Mouse (Mus musculus) lung, postnatal 0 days (tissue): ENCODE measurements around the gene Pa2g4. TPM values are rescaled to one million over a fixed set of nuclear protein-coding genes. Genes with fewer than 3 reads are reported as not detected.

Experiments
- ATAC-seq: fragments of 200-750 bp; cut with Nextera tagmentation; 2 replicates; pipeline ENCODE4 v1.8.0; 2017; ENCODE audit warnings: moderate library complexity
- DNase-seq: peaks from one replicate; pipeline ENCODE4 v3.0.0-alpha.2; 2016; ENCODE audit warnings: low spot score
- H3K27ac ChIP-seq: fragments of 300-500 bp; sonication (generic); 2 replicates; pipeline ENCODE4 v1.5.1; 2014; ENCODE audit warnings: antibody characterized with exemption, mild to moderate bottlenecking, low read length, mixed read lengths
- H3K27me3 ChIP-seq: fragments of 300-500 bp; sonication (generic); replicated peaks from 2 replicates; pipeline ENCODE4 v1.6.1; 2014; ENCODE audit warnings: low read length, mixed read lengths; ENCODE audit not compliant: insufficient read depth
- H3K36me3 ChIP-seq: fragments of 300-500 bp; sonication (generic); 2 replicates; pipeline ENCODE4 v1.6.1; 2014; ENCODE audit warnings: low read length, mixed read lengths; ENCODE audit not compliant: insufficient read depth
- H3K4me1 ChIP-seq: fragments of 300-500 bp; sonication (generic); 2 replicates; pipeline ENCODE4 v1.6.1; 2014; ENCODE audit warnings: antibody characterized with exemption, low read depth, low read length, mixed read lengths; ENCODE audit not compliant: insufficient read depth
- H3K4me2 ChIP-seq: fragments of 300-500 bp; sonication (generic); replicated peaks from 2 replicates; pipeline ENCODE4 v1.6.1; 2014; ENCODE audit warnings: low read depth, mild to moderate bottlenecking, low read length, moderate library complexity, mixed read lengths
- H3K4me3 ChIP-seq: fragments of 300-500 bp; sonication (generic); 2 replicates; pipeline ENCODE4 v1.5.1; 2014; ENCODE audit warnings: low read depth, low read length
- H3K9ac ChIP-seq: fragments of 300-500 bp; sonication (generic); replicated peaks from 2 replicates; pipeline ENCODE4 v1.6.1; 2014; ENCODE audit warnings: low read depth, mild to moderate bottlenecking
- H3K9me3 ChIP-seq: fragments of 300-500 bp; sonication (generic); 2 replicates; pipeline ENCODE4 v1.6.1; 2016; ENCODE audit warnings: low read length, mixed read lengths
- CTCF ChIP-seq: IDR thresholded peaks from 2 replicates; pipeline ENCODE4 v1.5.1; 2016; ENCODE audit warnings: antibody characterized with exemption, mild to moderate bottlenecking
- EP300 ChIP-seq: IDR thresholded peaks from 2 replicates; pipeline ENCODE4 v1.6.1; 2016; ENCODE audit warnings: antibody characterized with exemption, mild to moderate bottlenecking, control low read depth
- WGBS: fragments of 180-500 bp; shearing (Covaris S2); extraction: QIAGEN DNeasy Blood & Tissue Kit; methylation state at CpG from one replicate; pipeline ENCODE4 v1.1.7; 2014; 5-methylcytosine and 5-hydroxymethylcytosine counted together
- polyA plus RNA-seq: library from polyadenylated mRNA; unstranded; fragments of >200 nt; fragmentation: Nextera tagmentation; extraction: Ambion mirVana; gene quantifications from 2 replicates; pipeline ENCODE4 v1.2.1, GENCODE M21; 2015

Pa2g4 gene
- polyA plus RNA-seq, 1 experiment from 2014 or later, result 64.2 TPM

DNA sequence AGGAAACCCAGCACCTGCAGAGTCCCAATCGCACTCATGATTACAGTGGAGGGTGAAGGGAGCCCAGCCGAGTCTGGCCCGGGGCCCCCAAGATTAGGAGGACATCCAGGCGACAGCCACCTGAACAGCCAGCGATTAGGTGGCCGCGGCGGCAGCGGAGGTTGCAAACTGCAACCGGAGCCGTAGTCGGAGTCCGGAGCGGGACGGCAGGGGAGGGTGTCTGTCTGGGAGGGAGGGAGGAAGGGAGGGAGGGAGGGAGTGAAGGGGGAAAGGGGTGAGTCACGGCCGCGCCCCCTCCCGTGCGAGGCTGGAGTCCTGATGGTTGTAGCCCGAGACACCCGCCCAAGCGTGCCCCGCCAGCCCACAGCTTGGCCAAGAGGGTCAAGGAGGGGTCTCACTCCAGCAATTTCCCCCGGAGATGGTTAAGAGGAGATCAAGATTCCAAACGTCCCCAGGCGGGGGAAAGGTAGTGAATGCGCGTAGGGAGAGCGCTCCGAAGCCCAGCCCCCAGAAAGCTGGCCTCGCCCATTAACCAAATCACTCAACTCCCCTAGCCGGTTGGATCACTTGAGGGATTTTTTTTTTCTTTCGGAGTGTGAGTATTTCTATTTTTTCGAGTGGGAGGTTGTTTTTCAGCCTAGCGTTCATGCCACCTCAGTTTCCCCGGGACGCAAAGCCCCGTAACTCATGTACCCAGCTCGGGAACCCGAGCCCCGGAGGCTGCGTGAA, 23.8 kb upstream of the Pa2g4 start, which contains the start of gene Erbb3:
TSS of gene Erbb3 (minus strand) at position 189 of the 729 bp plus-strand sequence.
- Histone ChIP-seq H3K36me3 (no peaks in the 10 kb centered on the region), H3K9ac (peak within 1 kb of the TSS; percentile 62), H3K4me1 (no peaks in the 10 kb centered on the region), H3K9me3 (no peaks in the 10 kb centered on the region), H3K4me2 (peak within 1 kb of the TSS; percentile 98), H3K27ac (peak within 1 kb of the TSS; percentile 97), H3K27me3 (no peaks in the 10 kb centered on the region; the same call in 1 of the 2 replicates), H3K4me3 (peak within 1 kb of the TSS; percentile 63)
- DNase-seq (peak; percentile 89), ATAC-seq (peak; percentile 84)
- under 1% methylated on average over 41 of the region's 43 CpGs for WGBS
- TF ChIP-seq EP300 (peak; percentile 74), CTCF (no peak)

DNA sequence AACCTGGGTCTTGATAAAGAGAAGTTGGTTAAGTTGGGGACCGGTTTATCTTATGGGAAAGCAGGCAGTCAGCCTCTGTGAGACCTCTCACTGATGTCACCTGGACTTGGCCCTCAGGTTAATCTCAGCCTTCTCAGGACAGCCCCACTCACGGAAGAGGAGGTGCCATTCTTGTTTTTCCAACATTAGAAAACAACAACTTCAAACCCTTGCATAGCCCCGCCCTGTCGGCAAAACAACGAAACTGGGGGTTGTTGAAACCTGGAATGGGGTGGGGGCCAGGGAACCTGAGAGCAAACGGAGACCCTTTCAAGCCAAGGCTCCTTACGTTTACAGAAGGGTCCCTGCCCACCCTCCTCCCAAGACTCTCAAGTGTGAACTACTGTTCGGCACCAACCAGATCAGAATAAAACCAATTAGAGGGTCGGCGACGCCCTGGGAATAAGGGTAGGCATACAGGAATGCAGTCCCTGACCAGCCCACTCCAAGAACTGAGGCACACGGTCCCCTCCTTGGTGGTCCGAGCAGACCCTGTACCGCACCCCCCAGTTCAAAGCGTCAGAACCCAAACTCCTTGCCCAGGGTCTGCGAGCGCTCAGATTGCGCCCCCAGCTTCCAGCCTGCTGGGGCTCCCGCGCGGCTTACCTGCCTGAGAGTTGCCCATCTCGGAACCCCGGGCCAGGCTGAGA, 23.1 kb upstream of the Pa2g4 start:
- peak overlapping the region; percentile 98 for H3K4me2 ChIP-seq
- H3K27ac ChIP-seq, result peak overlapping the region; percentile 97
- peak overlapping the region; percentile 63 for H3K4me3 ChIP-seq
- DNase-seq, result peak; percentile 70
- WGBS, result 6% methylated on average over 23 of the region's 23 CpGs
- ATAC-seq, result peak; percentile 19
- H3K9ac ChIP-seq, result peak overlapping the region; percentile 62
- no peaks in the 10 kb centered on the region for H3K9me3 ChIP-seq
- TF ChIP-seq CTCF (no peak), EP300 (no peak)
- H3K27me3 ChIP-seq, result no peaks in the 10 kb centered on the region; the same call in 1 of the 2 replicates
- no peaks in the 10 kb centered on the region for H3K36me3 ChIP-seq
- H3K4me1 ChIP-seq, result no peaks in the 10 kb centered on the region

DNA sequence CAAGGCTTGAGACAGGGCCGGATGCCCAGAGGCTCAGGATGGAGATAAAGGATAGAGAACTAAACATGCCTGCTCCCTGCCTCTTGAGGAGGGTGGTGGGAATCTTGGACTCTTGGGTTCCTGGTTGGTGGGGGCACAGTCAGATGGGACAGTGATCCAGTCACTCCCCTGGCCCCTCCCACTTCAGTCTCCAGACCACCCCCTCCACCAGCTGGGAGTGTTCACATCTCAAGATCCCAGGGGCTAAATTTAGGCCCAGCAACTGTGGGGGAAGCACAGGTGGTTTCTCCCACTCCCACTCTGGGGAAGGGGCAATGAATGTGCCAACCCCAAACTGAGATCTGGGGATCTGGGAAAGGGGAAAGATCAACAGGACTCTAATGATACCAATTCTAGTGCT, 22.3 kb upstream of the Pa2g4 start:
- 0 out of 2 replicates have a peak overlapping the region, but pooled peaks have one; percentile 23 for H3K9ac ChIP-seq
- TF ChIP-seq EP300, result no peak
- TF ChIP-seq CTCF, result no peak

DNA sequence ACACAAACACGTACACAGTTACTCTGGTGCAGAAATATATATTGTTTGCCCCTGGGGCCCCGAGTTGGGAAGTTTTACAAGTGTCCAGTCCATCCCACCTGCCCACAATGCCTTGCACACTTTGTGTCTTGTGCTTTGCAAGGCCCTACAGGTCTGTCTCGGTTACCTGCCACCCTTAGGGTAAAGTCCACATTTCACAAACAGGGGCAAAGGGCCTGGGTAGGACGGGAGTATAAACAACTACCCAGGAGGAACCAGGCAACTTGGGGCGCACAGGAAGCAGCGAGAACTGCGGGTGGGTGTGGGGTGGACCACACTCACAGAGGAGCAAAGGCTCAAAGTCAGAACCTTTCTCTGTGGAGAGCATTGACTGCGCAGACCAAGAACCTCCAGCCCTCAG, 21.9 kb upstream of the Pa2g4 start:
- WGBS, result 34% methylated on average over 8 of the region's 8 CpGs

More for the DNA sequence above, 22.3 kb upstream of the Pa2g4 start:
- Histone ChIP-seq H3K4me1 (no peaks in the 10 kb centered on the region), H3K27me3 (no peaks in the 10 kb centered on the region; the same call in 1 of the 2 replicates), H3K27ac (peak overlapping the region; percentile 97), H3K4me3 (peak overlapping the region; percentile 63), H3K4me2 (peak overlapping the region; percentile 98), H3K9me3 (no peaks in the 10 kb centered on the region), H3K36me3 (no peaks in the 10 kb centered on the region)
- DNase-seq (no peak), ATAC-seq (no peak)
- WGBS, result 13% methylated on average over 1 of the region's 1 CpGs

DNA sequence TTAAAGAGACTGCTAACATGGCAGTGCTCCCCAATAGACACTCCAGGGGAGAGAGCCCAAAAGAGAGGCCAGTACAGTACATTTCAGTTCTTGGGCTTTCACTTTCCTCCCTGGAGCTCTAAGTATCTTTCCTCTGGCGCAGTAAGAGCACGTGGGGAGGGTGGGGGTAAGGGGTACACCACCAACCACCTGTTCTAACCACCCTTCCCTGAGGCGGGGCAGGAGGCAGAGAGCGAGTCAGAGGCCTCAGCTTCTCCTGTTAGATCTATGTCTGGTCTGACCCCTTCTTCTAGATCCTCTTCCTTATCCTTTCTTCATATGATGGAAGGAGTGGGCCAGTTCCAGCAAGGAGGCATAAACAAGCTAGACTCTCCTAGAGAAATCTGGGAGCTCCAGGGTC, 21.3 kb upstream of the Pa2g4 start:
- no peaks in the 10 kb centered on the region for H3K36me3 ChIP-seq
- no peaks in the 10 kb centered on the region for H3K4me1 ChIP-seq
- peak overlapping the region; percentile 98 for H3K4me2 ChIP-seq
- 0 out of 2 replicates have a peak overlapping the region, but pooled peaks have one; percentile 20 for H3K27ac ChIP-seq
- no peak overlapping the region for H3K9ac ChIP-seq
- ATAC-seq (no peak), DNase-seq (no peak)
- 35% methylated on average over 4 of the region's 4 CpGs for WGBS
- H3K9me3 ChIP-seq, result no peaks in the 10 kb centered on the region
- no peaks in the 10 kb centered on the region; the same call in 1 of the 2 replicates for H3K27me3 ChIP-seq
- TF ChIP-seq CTCF (no peak), EP300 (no peak)
- H3K4me3 ChIP-seq, result peak overlapping the region; percentile 6; the same call in 1 of the 2 replicates

More for the DNA sequence above, 21.9 kb upstream of the Pa2g4 start:
- no peak for ATAC-seq
- Histone ChIP-seq H3K27ac (peak overlapping the region; percentile 97), H3K27me3 (no peaks in the 10 kb centered on the region; the same call in 1 of the 2 replicates), H3K4me1 (no peaks in the 10 kb centered on the region), H3K36me3 (no peaks in the 10 kb centered on the region), H3K9me3 (no peaks in the 10 kb centered on the region), H3K4me2 (peak overlapping the region; percentile 98), H3K9ac (0 out of 2 replicates have a peak overlapping the region, but pooled peaks have one; percentile 23), H3K4me3 (peak overlapping the region; percentile 63)
- no peak for TF ChIP-seq CTCF
- no peak for TF ChIP-seq EP300
- no peak for DNase-seq

DNA sequence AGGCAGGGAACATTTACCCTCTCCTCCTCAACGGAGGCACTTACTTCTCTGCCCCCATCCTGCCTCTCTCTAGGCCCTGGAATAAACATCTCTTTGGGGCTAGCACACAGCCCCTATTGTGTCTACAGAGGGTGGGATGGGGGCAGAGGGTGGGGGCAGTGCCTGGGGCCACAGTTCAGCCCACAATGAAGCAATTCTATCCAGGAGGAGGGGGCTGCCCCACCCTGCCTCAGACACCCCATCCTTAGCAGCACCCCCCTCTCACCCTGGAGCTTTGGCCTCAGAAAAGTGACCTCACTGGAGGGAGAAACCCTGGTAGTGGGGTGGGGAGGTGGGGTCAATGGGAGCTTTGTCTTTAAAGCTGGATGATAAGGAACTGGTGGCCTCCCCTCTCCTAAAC, 20.8 kb upstream of the Pa2g4 start:
- H3K4me1 ChIP-seq, result no peaks in the 10 kb centered on the region
- H3K9ac ChIP-seq, result no peak overlapping the region
- no peaks in the 10 kb centered on the region for H3K9me3 ChIP-seq
- DNase-seq (no peak), ATAC-seq (no peak)
- no peaks in the 10 kb centered on the region; the same call in 1 of the 2 replicates for H3K27me3 ChIP-seq
- 10% methylated on average over 1 of the region's 1 CpGs for WGBS
- no peaks in the 10 kb centered on the region for H3K36me3 ChIP-seq
- TF ChIP-seq CTCF, result no peak
- no peak for TF ChIP-seq EP300
- H3K4me3 ChIP-seq, result peak overlapping the region; percentile 8; the same call in 1 of the 2 replicates
- peak overlapping the region; percentile 98 for H3K4me2 ChIP-seq
- peak overlapping the region; percentile 26; the same call in 1 of the 2 replicates for H3K27ac ChIP-seq
